Mouse (Mus musculus): ENCODE data around the gene Gcc1.

Gcc1 gene

GRCm38 (mm10) chr6:28421469-28422000 lies 6.7 kb downstream of the Gcc1 start:
- DNase-seq, result peak; percentile 90 to 97

DNA sequence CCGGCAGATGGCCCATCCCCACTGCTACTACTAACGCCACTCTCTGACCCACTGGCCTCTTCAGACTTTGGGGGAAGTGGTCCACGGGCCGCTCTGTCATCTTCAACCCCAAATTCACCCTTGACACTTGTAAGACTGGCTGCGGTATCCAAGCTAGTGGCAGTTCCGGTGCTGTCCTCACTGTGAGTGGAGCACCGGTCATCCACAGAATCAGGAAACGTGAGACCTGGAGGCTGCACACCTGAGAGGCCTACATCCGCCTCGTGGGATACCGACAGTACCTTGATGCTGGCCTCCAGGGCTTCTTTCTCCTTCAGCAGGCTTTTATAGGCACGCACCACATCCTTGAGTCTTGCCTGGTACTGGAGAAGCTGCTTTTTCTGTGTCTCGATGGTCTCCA lies 7.3 kb downstream of the Gcc1 start:
- no peak for DNase-seq

DNA sequence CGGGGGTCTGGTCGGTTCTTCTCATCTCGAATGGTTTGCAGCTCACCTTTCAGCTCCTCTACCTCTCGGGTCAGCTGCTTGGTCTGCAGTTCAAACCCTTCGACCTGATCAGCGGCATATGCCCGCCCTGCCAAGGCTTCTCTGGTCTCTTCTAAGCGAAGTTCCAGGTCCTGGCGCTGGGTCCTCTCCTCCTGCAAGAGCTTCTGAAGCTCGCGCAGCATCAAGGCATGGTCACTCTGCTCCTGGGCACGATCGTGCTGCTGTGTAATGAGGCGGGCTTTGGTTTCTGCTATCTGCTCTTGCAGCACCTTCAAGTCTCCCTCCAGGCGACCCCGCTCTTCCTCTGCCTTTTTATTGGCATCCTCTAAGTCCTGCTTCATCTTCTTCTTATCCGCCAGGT lies 7.8 kb downstream of the Gcc1 start:
- no peak for DNase-seq

- DNase-seq, result no peak
These were observed 8.5 kb downstream of the Gcc1 start for GRCm38 (mm10) chr6:28419673-28420072.

DNA sequence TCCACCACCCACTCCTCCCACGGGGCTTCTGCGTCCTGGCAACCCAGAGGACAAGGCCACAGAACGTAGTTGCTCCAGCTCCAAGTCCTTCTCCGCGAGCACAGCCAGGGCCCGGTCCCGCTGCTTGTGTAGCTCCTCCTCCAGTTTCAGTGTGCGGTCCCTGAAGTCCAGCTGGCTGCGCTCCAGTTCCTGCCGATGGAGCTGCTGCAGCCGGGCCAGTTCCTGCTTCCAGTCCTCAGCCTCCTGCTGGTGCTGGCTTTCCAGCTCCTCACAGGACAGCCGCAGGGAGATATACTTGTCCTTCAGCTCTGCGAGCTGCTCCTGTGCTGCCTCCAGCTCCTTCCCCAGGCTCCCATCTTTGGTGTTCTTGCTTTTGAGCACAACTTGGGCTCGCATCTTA lies 9.7 kb downstream of the Gcc1 start:
- DNase-seq, result no peak

DNA sequence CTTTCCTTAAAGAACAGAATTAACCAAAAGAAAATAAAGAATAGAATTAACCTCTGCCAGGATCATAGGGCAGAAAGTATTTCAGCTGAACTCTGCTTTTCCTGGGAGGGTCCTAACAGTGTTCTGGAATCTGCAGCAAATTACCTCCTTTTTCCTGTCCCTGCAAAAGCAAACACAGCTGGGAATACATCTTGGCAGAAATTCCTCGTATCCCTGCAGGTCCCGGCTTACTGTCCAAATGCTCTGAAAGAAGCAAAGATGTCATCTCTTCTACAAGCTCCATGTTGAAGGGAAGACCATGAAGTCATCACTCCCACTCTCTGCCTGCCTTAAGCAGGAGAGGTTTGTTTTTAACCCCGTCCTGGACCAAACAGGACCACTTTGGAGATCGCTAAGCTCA lies 11.2 kb downstream of the Gcc1 start:
- no peak for DNase-seq

DNA sequence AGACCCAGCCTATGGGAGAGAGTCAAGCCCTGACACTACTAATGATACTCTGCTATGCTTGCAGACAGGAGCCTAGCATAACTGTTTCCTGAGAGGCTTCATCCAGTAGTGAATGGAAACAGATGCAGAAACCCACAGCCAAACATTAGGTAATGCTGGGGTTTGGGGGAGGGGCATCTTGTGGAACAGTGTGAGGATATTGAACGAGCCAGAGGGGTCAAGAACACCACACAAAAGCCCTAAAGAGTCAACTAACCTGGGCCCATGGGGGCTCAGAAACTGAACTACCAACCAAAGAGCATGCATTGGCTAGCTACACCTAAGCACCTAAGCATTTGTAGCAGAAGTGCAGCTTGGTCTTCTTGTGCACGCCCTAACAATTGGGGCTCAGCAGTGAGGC lies 17.0 kb downstream of the Gcc1 start:
- no peak for DNase-seq

GRCm38 (mm10) chr6:28410053-28410452 lies 18.1 kb downstream of the Gcc1 start:
- no peak for DNase-seq

DNA sequence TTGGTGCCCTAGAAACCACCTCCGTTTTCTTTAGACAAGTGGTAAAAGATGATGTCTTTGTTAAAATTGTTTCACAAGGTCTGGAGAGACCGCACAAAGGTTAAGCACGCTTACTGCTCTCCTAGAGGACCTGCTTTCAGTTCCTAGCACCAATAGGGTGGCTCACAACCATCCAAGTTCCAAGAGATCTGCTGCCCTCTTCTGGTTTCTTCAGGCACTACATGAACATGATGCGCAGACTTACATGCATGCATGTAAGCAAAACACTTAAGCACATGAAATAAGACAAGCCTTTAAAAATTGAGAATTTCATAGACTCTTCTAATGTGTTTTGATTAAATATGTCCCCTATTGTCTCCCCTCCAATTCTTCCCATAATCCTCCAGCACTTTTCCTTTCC lies 28.4 kb downstream of the Gcc1 start:
- DNase-seq, result no peak

GRCm38 (mm10) chr6:28398726-28399125 lies 29.5 kb downstream of the Gcc1 start:
- DNase-seq, result no peak

GRCm38 (mm10) chr6:28397681-28398203 lies 30.4 kb downstream of the Gcc1 start, which contains the start of gene Zfp800:
Gene Zfp800 (minus strand): TSS chr6:28398005.
- DNase-seq, result peak in 1 of 2 experiments; percentile 15

GRCm38 (mm10) chr6:28396853-28397457 lies 31.2 kb downstream of the Gcc1 start:
- DNase-seq, result no peak

- DNase-seq, result no peak
These were observed 31.9 kb downstream of the Gcc1 start for GRCm38 (mm10) chr6:28396051-28396852.

DNA sequence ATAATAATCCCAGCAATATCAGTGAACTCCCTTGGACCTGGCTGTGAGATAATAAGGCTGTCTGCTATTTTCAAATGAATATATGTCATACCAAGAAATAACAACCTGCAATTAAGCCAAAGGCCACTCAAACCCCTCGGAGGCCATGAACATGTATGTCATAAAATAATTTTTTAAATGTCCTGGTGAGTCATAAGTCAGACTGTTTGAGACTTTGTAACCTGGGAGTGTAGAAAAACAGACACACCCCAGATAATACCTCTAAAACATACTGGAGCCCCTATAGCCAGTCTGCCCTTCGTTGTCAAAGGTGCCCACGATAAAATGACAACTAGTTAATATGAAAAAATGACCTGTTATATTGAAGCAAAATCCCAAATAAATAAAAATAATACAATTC lies 39.2 kb downstream of the Gcc1 start:
- DNase-seq, result no peak

DNA sequence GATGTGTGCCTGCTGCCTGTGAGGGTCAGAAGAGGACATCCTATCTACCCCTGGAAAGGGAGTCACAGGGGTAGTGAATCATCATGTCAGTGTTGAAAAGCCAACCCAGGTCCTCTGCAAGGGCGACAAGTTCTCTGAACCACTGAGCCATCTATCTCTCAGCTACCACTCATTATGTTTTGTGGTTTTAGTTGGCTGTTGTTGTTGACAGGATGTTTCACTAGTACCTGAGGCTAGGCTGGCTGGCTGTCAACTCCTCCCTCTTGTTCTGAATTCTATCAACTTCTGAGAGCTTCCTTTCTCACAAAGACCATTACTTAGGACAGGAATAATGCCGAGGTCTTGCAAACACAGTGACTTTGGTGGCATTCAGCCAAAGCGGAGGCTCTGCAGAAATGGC lies 43.0 kb downstream of the Gcc1 start:
- no peak for DNase-seq

DNA sequence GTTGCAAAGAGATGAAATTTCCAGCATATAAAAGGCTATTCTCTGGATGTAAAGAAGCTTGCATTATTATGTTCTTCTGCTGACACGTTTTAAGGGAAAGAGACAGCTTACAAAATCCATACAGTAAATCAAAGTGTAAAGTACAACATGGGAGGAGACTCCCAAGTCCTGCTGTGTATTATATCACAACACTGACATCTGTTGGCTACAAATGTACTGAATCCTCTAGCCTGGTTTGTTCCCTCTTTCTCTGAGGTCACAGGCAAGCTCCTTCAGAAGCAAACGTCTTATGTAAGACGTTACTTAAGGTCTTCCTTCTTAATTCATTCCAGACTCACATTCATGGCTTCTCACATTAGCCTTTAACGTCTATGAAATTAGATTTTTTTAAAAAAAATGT lies 46.2 kb downstream of the Gcc1 start:
- no peak for DNase-seq

- no peak for DNase-seq
These were observed 58.1 kb downstream of the Gcc1 start for GRCm38 (mm10) chr6:28369966-28370683.

GRCm38 (mm10) chr6:28367575-28367974 lies 60.6 kb downstream of the Gcc1 start:
- no peak for DNase-seq
